Mouse (Mus musculus) kidney, adult 2 months (tissue): ENCODE measurements around the gene Gm2696.

Experiments
- CTCF ChIP-seq: fragments of 200-500 bp; conservative IDR thresholded peaks from 2 replicates; pipeline ENCODE4 v1.5.1; 2011; ENCODE audit warnings: low read depth, mild to moderate bottlenecking, control low read depth, low read length, moderate library complexity, mixed read lengths; ENCODE audit not compliant: insufficient read depth, insufficient read length
- POLR2A ChIP-seq: fragments of 200-500 bp; IDR thresholded peaks from one replicate; pipeline ENCODE4 v1.6.1; 2011; ENCODE audit warnings: low read depth, low read length, control low read depth

GRCm38 (mm10) chr10:77878985-77879384 is 64.5 kb downstream of the Gm2696 start:
- peak; percentile 70 for TF ChIP-seq CTCF
- no peak for TF ChIP-seq POLR2A
